Mouse (Mus musculus) thymus, adult 2 months (tissue): ENCODE results near the gene Wscd2. TPM values are rescaled to one million over a fixed set of nuclear protein-coding genes. Genes with fewer than 3 reads are reported as not detected.
A peak's percentile ranks its signal among the peaks of the same experiment; 100 is the strongest.

Experiments used
- DNase-seq: peaks from one replicate; pipeline ENCODE4 v3.0.0; 2021
- H3K27ac ChIP-seq: fragments of 200-500 bp; 2 replicates; pipeline ENCODE4 v1.5.1; 2012; ENCODE audit warnings: low read length, control low read depth; ENCODE audit not compliant: control insufficient read depth, insufficient read depth
- H3K27me3 ChIP-seq: fragments of 200-500 bp; 2 replicates; pipeline ENCODE4 v1.6.1; 2012; ENCODE audit warnings: mild to moderate bottlenecking, low read length, moderate library complexity, mixed read lengths; ENCODE audit not compliant: control insufficient read depth, insufficient read depth
- H3K36me3 ChIP-seq: fragments of 200-500 bp; 2 replicates; pipeline ENCODE4 v1.6.1; 2012; ENCODE audit warnings: mild to moderate bottlenecking, low read length, moderate library complexity; ENCODE audit not compliant: control insufficient read depth, insufficient read depth
- H3K4me1 ChIP-seq: fragments of 200-500 bp; replicated peaks from 2 replicates; pipeline ENCODE4 v1.6.1; 2012; ENCODE audit warnings: low read length; ENCODE audit not compliant: control insufficient read depth, insufficient read depth
- H3K4me3 ChIP-seq: fragments of 200-500 bp; 2 replicates; pipeline ENCODE4 v1.5.1; 2012; ENCODE audit warnings: mild to moderate bottlenecking, low read length, control low read depth, moderate library complexity; ENCODE audit not compliant: control insufficient read depth, insufficient read depth
- CTCF ChIP-seq: fragments of 200-500 bp; IDR thresholded peaks from 2 replicates; pipeline ENCODE4 v1.5.1; 2012; ENCODE audit warnings: mild to moderate bottlenecking, control low read depth, low read length, moderate library complexity, borderline replicate concordance; ENCODE audit not compliant: control insufficient read depth, poor library complexity, insufficient read depth; ENCODE audit errors: extremely low read depth
- POLR2A ChIP-seq: fragments of 200-500 bp; IDR thresholded peaks from 2 replicates; pipeline ENCODE4 v1.6.1; 2012; ENCODE audit warnings: mild to moderate bottlenecking, low read length, control low read depth, moderate library complexity; ENCODE audit not compliant: control insufficient read depth, poor library complexity, insufficient read depth; ENCODE audit errors: extremely low read depth
- WGBS: fragments of 180-500 bp; shearing (Covaris S2); methylation state at CpG from one replicate; pipeline ENCODE4 v1.1.7; 2018; 5-methylcytosine and 5-hydroxymethylcytosine counted together
- polyA plus RNA-seq: library from polyadenylated mRNA; depleted of rRNA; stranded (reverse); fragments of >200 nt; gene quantifications from 2 replicates; pipeline ENCODE4 v1.2.3, GENCODE M21; 2012

The Wscd2 gene
- polyA plus RNA-seq, 1 experiment, result 1.2 TPM

GRCm38 (mm10) chr5:113542885-113543476 is 52.8 kb downstream of the Wscd2 start:
- no peaks in the 10 kb centered on the region for H3K27me3 ChIP-seq
- DNase-seq, result no peak
- TF ChIP-seq POLR2A (no peak), CTCF (no peak)
- no peak overlapping the region for H3K4me3 ChIP-seq
- H3K36me3 ChIP-seq, result no peaks in the 10 kb centered on the region
- H3K27ac ChIP-seq, result no peak overlapping the region
- WGBS, result 67% methylated on average over 10 of the region's 10 CpGs
- H3K4me1 ChIP-seq, result peaks cover 5% of the 10 kb centered on the region

- TF ChIP-seq CTCF, result peak; percentile 78; the same call in 1 of the 2 replicates
- TF ChIP-seq POLR2A, result no peak
- no peaks in the 10 kb centered on the region for H3K4me1 ChIP-seq
- 52% methylated on average over 14 of the region's 14 CpGs for WGBS
- H3K36me3 ChIP-seq, result no peaks in the 10 kb centered on the region
- no peak overlapping the region for H3K27ac ChIP-seq
- no peak overlapping the region for H3K4me3 ChIP-seq
- DNase-seq, result peak; percentile 10
- H3K27me3 ChIP-seq, result no peaks in the 10 kb centered on the region
These were observed 58.0 kb downstream of the Wscd2 start for GRCm38 (mm10) chr5:113547949-113548700.

DNA sequence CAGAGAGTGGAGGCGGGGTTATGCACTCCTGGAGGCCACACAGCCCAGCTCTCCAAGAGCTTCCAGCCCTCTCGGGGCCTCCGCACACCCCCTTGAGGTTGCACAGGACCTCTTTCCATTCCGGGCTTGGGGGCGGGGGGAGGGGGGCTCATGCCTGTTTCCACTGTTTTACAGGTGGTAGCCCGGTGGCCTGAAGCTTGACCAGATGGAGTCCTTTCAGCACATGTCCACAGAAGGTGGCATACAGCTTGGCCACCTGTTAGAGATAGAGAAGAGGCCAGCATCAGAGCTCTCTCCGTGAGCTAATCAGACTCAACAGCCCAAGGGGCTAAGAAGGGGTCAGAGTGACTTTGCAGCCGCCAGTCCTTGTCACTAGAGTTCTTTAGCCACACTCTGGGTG is 60.1 kb downstream of the Wscd2 start:
- Histone ChIP-seq H3K4me1 (no peaks in the 10 kb centered on the region), H3K36me3 (no peaks in the 10 kb centered on the region), H3K27me3 (no peaks in the 10 kb centered on the region), H3K27ac (no peak overlapping the region), H3K4me3 (no peak overlapping the region)
- TF ChIP-seq POLR2A (no peak), CTCF (no peak)
- 71% methylated on average over 8 of the region's 8 CpGs for WGBS
- no peak for DNase-seq

DNA sequence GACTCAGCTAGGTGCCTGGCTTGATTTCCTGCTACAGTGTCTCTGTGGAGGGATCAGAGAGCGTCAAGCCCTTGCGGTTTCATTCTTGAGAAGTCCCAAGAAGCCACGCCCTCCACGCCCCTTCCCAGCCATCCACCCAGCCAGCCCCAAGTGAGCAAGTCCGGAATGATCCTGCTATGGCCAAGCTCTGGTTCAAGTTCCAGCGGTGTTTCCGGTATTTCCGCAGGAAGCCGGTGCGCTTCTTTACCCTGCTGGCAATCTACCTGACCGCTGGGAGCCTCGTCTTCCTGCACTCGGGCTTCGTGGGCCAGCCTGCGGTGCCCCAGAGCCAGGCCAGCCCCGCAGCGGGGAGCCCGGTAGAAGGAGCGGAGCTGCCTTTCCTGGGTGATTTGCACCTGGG is 60.6 kb downstream of the Wscd2 start:
- Histone ChIP-seq H3K4me1 (no peaks in the 10 kb centered on the region), H3K27me3 (no peaks in the 10 kb centered on the region), H3K27ac (no peak overlapping the region), H3K36me3 (no peaks in the 10 kb centered on the region), H3K4me3 (no peak overlapping the region)
- TF ChIP-seq POLR2A (no peak), CTCF (no peak)
- 14% methylated on average over 19 of the region's 19 CpGs for WGBS
- no peak for DNase-seq

DNA sequence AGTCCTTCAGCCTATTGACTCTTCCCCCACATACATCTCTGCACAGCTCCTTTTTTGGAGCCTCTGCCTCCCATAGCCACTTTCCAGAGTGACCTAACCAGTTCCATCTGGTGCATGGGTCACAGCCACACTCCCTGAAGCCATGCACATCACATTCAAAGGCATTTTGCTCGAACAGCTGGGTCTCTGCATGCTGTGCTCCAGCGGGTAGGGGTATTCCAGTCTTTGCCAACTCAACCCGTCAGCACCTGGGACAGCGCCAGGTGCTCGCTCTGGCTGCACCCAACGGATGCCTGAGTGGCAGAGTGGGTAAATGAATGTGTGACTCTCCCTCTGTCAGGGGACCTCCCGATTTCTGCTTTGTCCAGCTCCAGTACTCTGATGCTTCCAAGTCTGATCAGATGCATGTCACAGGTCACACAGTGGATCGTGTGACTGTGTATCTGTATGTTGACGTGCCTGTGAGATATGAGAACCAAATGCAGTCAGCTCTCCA is 63.3 kb downstream of the Wscd2 start:
- Histone ChIP-seq H3K4me3 (no peak overlapping the region), H3K36me3 (no peaks in the 10 kb centered on the region), H3K27me3 (no peaks in the 10 kb centered on the region), H3K4me1 (no peaks in the 10 kb centered on the region), H3K27ac (no peak overlapping the region)
- TF ChIP-seq POLR2A (no peak), CTCF (no peak)
- 15% methylated on average over 9 of the region's 9 CpGs for WGBS
- DNase-seq, result no peak

DNA sequence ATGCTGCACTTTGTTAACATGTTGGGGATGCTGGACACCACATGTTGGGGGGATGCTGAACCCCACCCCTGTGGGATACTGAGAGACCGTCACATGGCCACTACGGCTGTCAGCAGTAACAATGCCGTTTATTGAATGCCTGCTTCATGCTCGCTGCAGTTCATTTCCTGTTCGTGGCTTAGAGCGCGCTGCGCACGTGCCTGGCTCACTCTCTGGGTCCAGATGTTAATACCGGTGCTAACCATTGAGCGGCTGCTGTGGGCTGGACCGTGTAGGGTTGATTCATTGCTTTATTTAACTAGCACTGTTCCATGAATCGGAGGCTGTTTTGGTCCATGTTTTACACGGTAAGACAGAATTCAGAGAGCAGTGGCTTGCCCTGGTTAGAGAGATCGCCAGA is 64.0 kb downstream of the Wscd2 start:
- DNase-seq, result no peak
- WGBS, result 19% methylated on average over 15 of the region's 15 CpGs
- H3K27ac ChIP-seq, result no peak overlapping the region
- H3K27me3 ChIP-seq, result no peaks in the 10 kb centered on the region
- no peaks in the 10 kb centered on the region for H3K36me3 ChIP-seq
- TF ChIP-seq CTCF (no peak), POLR2A (no peak)
- H3K4me3 ChIP-seq, result no peak overlapping the region
- no peaks in the 10 kb centered on the region for H3K4me1 ChIP-seq
